Mouse (Mus musculus) limb, embryonic 15.5 days (tissue): ENCODE results near the gene Rnf208. TPM values are rescaled to one million over a fixed set of nuclear protein-coding genes. Genes with fewer than 3 reads are reported as not detected.

ENCODE experiments used
- ATAC-seq: fragments of 200-750 bp; cut with Nextera tagmentation; 2 replicates; pipeline ENCODE4 v1.8.0; 2017; ENCODE audit warnings: low read depth, moderate TSS enrichment; ENCODE audit not compliant: insufficient number of reproducible peaks, low FRiP score, low TSS enrichment
- H3K27ac ChIP-seq: fragments of 300-500 bp; sonication (generic); 2 replicates; pipeline ENCODE4 v1.5.1; 2015; ENCODE audit warnings: moderate library complexity, mild to moderate bottlenecking, inconsistent platforms
- H3K27me3 ChIP-seq: fragments of 300-500 bp; sonication (generic); 2 replicates; pipeline ENCODE4 v1.6.1; 2015; ENCODE audit warnings: inconsistent platforms
- H3K36me3 ChIP-seq: fragments of 300-500 bp; sonication (generic); 2 replicates; pipeline ENCODE4 v1.6.1; 2015; ENCODE audit warnings: inconsistent platforms
- H3K4me1 ChIP-seq: fragments of 300-500 bp; sonication (generic); 2 replicates; pipeline ENCODE4 v1.6.1; 2015; ENCODE audit warnings: inconsistent platforms
- H3K4me2 ChIP-seq: fragments of 300-500 bp; sonication (generic); 2 replicates; pipeline ENCODE4 v1.6.1; 2015; ENCODE audit warnings: mild to moderate bottlenecking, inconsistent platforms
- H3K4me3 ChIP-seq: fragments of 300-500 bp; sonication (generic); 2 replicates; pipeline ENCODE4 v1.5.1; 2015; ENCODE audit warnings: mild to moderate bottlenecking, inconsistent platforms
- H3K9ac ChIP-seq: fragments of 300-500 bp; sonication (generic); 2 replicates; pipeline ENCODE4 v1.6.1; 2015; ENCODE audit warnings: inconsistent platforms
- H3K9me3 ChIP-seq: fragments of 300-500 bp; sonication (generic); 2 replicates; pipeline ENCODE4 v1.6.1; 2016; ENCODE audit warnings: inconsistent platforms
- WGBS: fragments of 180-500 bp; shearing (Covaris S2); methylation state at CpG from one replicate; pipeline ENCODE4 v1.1.7; 2015; 5-methylcytosine and 5-hydroxymethylcytosine counted together
- polyA plus RNA-seq: library from polyadenylated mRNA; unstranded; fragments of >200 nt; fragmentation: Nextera tagmentation; extraction: Ambion mirVana; gene quantifications from 2 replicates; pipeline ENCODE4 v1.2.1, GENCODE M21; 2015

The Rnf208 gene
- polyA plus RNA-seq, 1 experiment from 2014 or later: 16.9 TPM

GRCm38 (mm10) chr2:25237522-25237921 lies 4.5 kb upstream of the Rnf208 start:
- peaks cover 48% of the 10 kb centered on the region for H3K27me3 ChIP-seq
- H3K9ac ChIP-seq: no peak overlapping the region
- no peak overlapping the region; the same call in 1 of the 2 replicates for H3K27ac ChIP-seq
- H3K4me2 ChIP-seq: no peak overlapping the region
- no peaks in the 10 kb centered on the region for H3K36me3 ChIP-seq
- no peaks in the 10 kb centered on the region for H3K9me3 ChIP-seq
- peaks cover 24% of the 10 kb centered on the region for H3K4me1 ChIP-seq
- WGBS: 62% methylated on average over 4 of the region's 4 CpGs
- H3K4me3 ChIP-seq: no peak overlapping the region
- ATAC-seq: no peak

- no peak for ATAC-seq
- Histone ChIP-seq H3K9me3 (no peaks in the 10 kb centered on the region), H3K27me3 (peaks cover 49% of the 10 kb centered on the region), H3K27ac (no peak overlapping the region), H3K9ac (no peak overlapping the region), H3K4me1 (peaks cover 28% of the 10 kb centered on the region), H3K4me2 (no peak overlapping the region), H3K4me3 (no peak overlapping the region), H3K36me3 (no peaks in the 10 kb centered on the region)
Measured at GRCm38 (mm10) chr2:25238106-25238505, 3.9 kb upstream of the Rnf208 start.

GRCm38 (mm10) chr2:25239766-25240165 lies 2.3 kb upstream of the Rnf208 start:
- peaks cover 28% of the 10 kb centered on the region for H3K4me1 ChIP-seq
- H3K27me3 ChIP-seq: peaks cover 49% of the 10 kb centered on the region
- no peak for ATAC-seq
- H3K9me3 ChIP-seq: no peaks in the 10 kb centered on the region
- WGBS: 80% methylated on average over 3 of the region's 3 CpGs
- H3K4me2 ChIP-seq: no peak overlapping the region
- H3K36me3 ChIP-seq: no peaks in the 10 kb centered on the region
- H3K27ac ChIP-seq: no peak overlapping the region
- H3K9ac ChIP-seq: no peak overlapping the region
- 0 out of 2 replicates have a peak overlapping the region, but pooled peaks have one; percentile 7 for H3K4me3 ChIP-seq

- Histone ChIP-seq H3K27ac (peak overlapping the region; percentile 73), H3K4me3 (peak overlapping the region; percentile 53), H3K36me3 (peaks cover 3% of the 10 kb centered on the region; the same call in 1 of the 2 replicates), H3K9ac (0 out of 2 replicates have a peak overlapping the region, but pooled peaks have one; percentile 21), H3K4me1 (peaks cover 28% of the 10 kb centered on the region), H3K9me3 (no peaks in the 10 kb centered on the region), H3K27me3 (peaks cover 47% of the 10 kb centered on the region), H3K4me2 (peak overlapping the region; percentile 97)
- ATAC-seq: no peak
- WGBS: 53% methylated on average over 8 of the region's 8 CpGs
Measured at GRCm38 (mm10) chr2:25240310-25240709, 1.7 kb upstream of the Rnf208 start.

- 1% methylated on average over 29 of the region's 29 CpGs for WGBS
- peak; percentile 79 for ATAC-seq
- Histone ChIP-seq H3K36me3 (peaks cover 5% of the 10 kb centered on the region), H3K9ac (0 out of 2 replicates have a peak overlapping the region, but pooled peaks have one; percentile 21), H3K27ac (peak overlapping the region; percentile 73), H3K4me2 (peak overlapping the region; percentile 97), H3K9me3 (no peaks in the 10 kb centered on the region), H3K4me1 (peaks cover 28% of the 10 kb centered on the region), H3K27me3 (peaks cover 42% of the 10 kb centered on the region), H3K4me3 (peak overlapping the region; percentile 53)
Measured at GRCm38 (mm10) chr2:25240723-25241437, 1.2 kb upstream of the Rnf208 start.

GRCm38 (mm10) chr2:25241438-25241775 lies 648 bp upstream of the Rnf208 start:
- Histone ChIP-seq H3K4me2 (peak overlapping the region; percentile 97), H3K9me3 (no peaks in the 10 kb centered on the region), H3K4me3 (peak overlapping the region; percentile 53), H3K27ac (no peak overlapping the region; the same call in 1 of the 2 replicates), H3K27me3 (peaks cover 36% of the 10 kb centered on the region), H3K9ac (no peak overlapping the region), H3K36me3 (peaks cover 10% of the 10 kb centered on the region), H3K4me1 (peaks cover 28% of the 10 kb centered on the region)
- ATAC-seq: no peak
- WGBS: 14% methylated on average over 6 of the region's 6 CpGs

GRCm38 (mm10) chr2:25243342-25243741 lies 1.3 kb downstream of the Rnf208 start:
- no peak for ATAC-seq
- H3K4me1 ChIP-seq: peaks cover 28% of the 10 kb centered on the region
- no peaks in the 10 kb centered on the region for H3K9me3 ChIP-seq
- no peak overlapping the region for H3K4me3 ChIP-seq
- H3K27me3 ChIP-seq: peaks cover 35% of the 10 kb centered on the region
- H3K4me2 ChIP-seq: no peak overlapping the region
- 75% methylated on average over 8 of the region's 8 CpGs for WGBS
- peaks cover 21% of the 10 kb centered on the region for H3K36me3 ChIP-seq
- H3K9ac ChIP-seq: no peak overlapping the region
- no peak overlapping the region for H3K27ac ChIP-seq

GRCm38 (mm10) chr2:25244144-25244543 lies 2.1 kb downstream of the Rnf208 start:
- WGBS: 84% methylated on average over 4 of the region's 4 CpGs
- Histone ChIP-seq H3K27me3 (peaks cover 35% of the 10 kb centered on the region), H3K9me3 (no peaks in the 10 kb centered on the region), H3K4me1 (peaks cover 28% of the 10 kb centered on the region), H3K4me2 (no peak overlapping the region), H3K36me3 (peaks cover 29% of the 10 kb centered on the region), H3K4me3 (no peak overlapping the region), H3K27ac (no peak overlapping the region), H3K9ac (no peak overlapping the region)
- ATAC-seq: no peak

- Histone ChIP-seq H3K4me1 (peaks cover 15% of the 10 kb centered on the region), H3K9ac (no peak within 1 kb of the TSS), H3K27me3 (peaks cover 26% of the 10 kb centered on the region), H3K4me2 (no peak within 1 kb of the TSS), H3K9me3 (no peaks in the 10 kb centered on the region), H3K36me3 (peaks cover 47% of the 10 kb centered on the region), H3K4me3 (no peak within 1 kb of the TSS), H3K27ac (no peak within 1 kb of the TSS; the same call in 1 of the 2 replicates)
- WGBS: 83% methylated on average over 10 of the region's 10 CpGs
- no peak for ATAC-seq
Measured at GRCm38 (mm10) chr2:25246183-25247072, 4.4 kb downstream of the Rnf208 start, which contains the start of gene AL732309.1. TSS of gene AL732309.1 (minus strand) at chr2:25246863.

- Histone ChIP-seq H3K9me3 (no peaks in the 10 kb centered on the region), H3K27ac (no peak overlapping the region), H3K4me2 (no peak overlapping the region), H3K36me3 (peaks cover 45% of the 10 kb centered on the region), H3K27me3 (no peaks in the 10 kb centered on the region), H3K4me3 (no peak overlapping the region), H3K9ac (no peak overlapping the region), H3K4me1 (peaks cover 16% of the 10 kb centered on the region)
- no peak for ATAC-seq
- WGBS: 79% methylated on average over 1 of the region's 1 CpGs
Measured at GRCm38 (mm10) chr2:25252331-25252730, 10.3 kb downstream of the Rnf208 start.

GRCm38 (mm10) chr2:25255284-25255779 lies 13.3 kb downstream of the Rnf208 start, which contains the start of gene Tmem203:
TSS of gene Tmem203 (plus strand) at chr2:25255439.
- under 1% methylated on average over 39 of the region's 39 CpGs for WGBS
- ATAC-seq: peak; percentile 79
- Histone ChIP-seq H3K4me2 (peak within 1 kb of the TSS; percentile 86), H3K36me3 (peaks cover 16% of the 10 kb centered on the region), H3K4me3 (peak within 1 kb of the TSS; percentile 99), H3K9ac (peak within 1 kb of the TSS; percentile 72), H3K4me1 (peaks cover 16% of the 10 kb centered on the region), H3K9me3 (no peaks in the 10 kb centered on the region), H3K27me3 (no peaks in the 10 kb centered on the region), H3K27ac (peak within 1 kb of the TSS; percentile 86)
